Mouse (Mus musculus) heart, postnatal 0 days (tissue): ENCODE results near the gene Anxa5.

Source experiments
- CTCF ChIP-seq: IDR thresholded peaks from 2 replicates; pipeline ENCODE4 v1.5.1; 2016; ENCODE audit warnings: antibody characterized with exemption, control low read depth, low read depth
- EP300 ChIP-seq: IDR thresholded peaks from 2 replicates; pipeline ENCODE4 v1.6.1; 2016; ENCODE audit warnings: antibody characterized with exemption, low read depth

- TF ChIP-seq EP300 = no peak
- TF ChIP-seq CTCF = no peak
Observed at GRCm38 (mm10) chr3:36482940-36483339, 7.2 kb upstream of the Anxa5 start.
